Mouse (Mus musculus) neural tube, embryonic 14.5 days (tissue): ENCODE data around the gene Nr2f6. TPM values are rescaled to one million over a fixed set of nuclear protein-coding genes. Genes with fewer than 3 reads are reported as not detected.

Source experiments
- ATAC-seq: fragments of 200-750 bp; cut with Nextera tagmentation; 2 replicates; pipeline ENCODE4 v1.8.0; 2017; ENCODE audit warnings: low read depth, mild to moderate bottlenecking, moderate TSS enrichment, moderate library complexity
- H3K27ac ChIP-seq: fragments of 300-500 bp; sonication (generic); 2 replicates; pipeline ENCODE4 v1.5.1; 2014; ENCODE audit warnings: low read depth, mild to moderate bottlenecking, control low read depth, low read length, moderate library complexity, mixed read lengths
- H3K27me3 ChIP-seq: fragments of 300-500 bp; sonication (generic); 2 replicates; pipeline ENCODE4 v1.6.1; 2014; ENCODE audit warnings: low read length; ENCODE audit not compliant: control insufficient read depth, insufficient read depth
- H3K36me3 ChIP-seq: fragments of 300-500 bp; sonication (generic); 2 replicates; pipeline ENCODE4 v1.6.1; 2014; ENCODE audit warnings: low read length, mixed read lengths; ENCODE audit not compliant: control insufficient read depth, insufficient read depth
- H3K4me1 ChIP-seq: fragments of 300-500 bp; sonication (generic); 2 replicates; pipeline ENCODE4 v1.6.1; 2014; ENCODE audit warnings: low read length; ENCODE audit not compliant: control insufficient read depth, insufficient read depth
- H3K4me2 ChIP-seq: fragments of 300-500 bp; sonication (generic); 2 replicates; pipeline ENCODE4 v1.6.1; 2014; ENCODE audit warnings: mild to moderate bottlenecking, low read depth, low read length, control low read depth
- H3K4me3 ChIP-seq: fragments of 300-500 bp; sonication (generic); 2 replicates; pipeline ENCODE4 v1.5.1; 2014; ENCODE audit warnings: low read depth, low read length, control low read depth, mixed read lengths
- H3K9ac ChIP-seq: fragments of 300-500 bp; sonication (generic); replicated peaks from 2 replicates; pipeline ENCODE4 v1.6.1; 2014; ENCODE audit warnings: low read depth, mild to moderate bottlenecking, control low read depth, low read length, mixed read lengths
- H3K9me3 ChIP-seq: fragments of 300-500 bp; sonication (generic); 2 replicates; pipeline ENCODE4 v1.6.1; 2016; ENCODE audit warnings: low read length; ENCODE audit not compliant: control insufficient read depth
- WGBS: fragments of 180-500 bp; shearing (Covaris S2); extraction: QIAGEN DNeasy Blood & Tissue Kit; methylation state at CpG from one replicate; pipeline ENCODE4 v1.1.7; 2014; 5-methylcytosine and 5-hydroxymethylcytosine counted together
- polyA plus RNA-seq: library from polyadenylated mRNA; unstranded; fragments of >200 nt; fragmentation: Nextera tagmentation; extraction: Ambion mirVana; gene quantifications from 2 replicates; pipeline ENCODE4 v1.2.1, GENCODE M21; 2014

Gene Nr2f6
- polyA plus RNA-seq, 1 experiment from 2014 or later, result 22.3 TPM

GRCm38 (mm10) chr8:71381971-71382961 lies 506 bp upstream of the Nr2f6 start:
- Histone ChIP-seq H3K4me1 (peaks cover 25% of the 10 kb centered on the region), H3K4me3 (peak overlapping the region; percentile 76), H3K27ac (peak overlapping the region; percentile 82), H3K36me3 (no peaks in the 10 kb centered on the region), H3K9ac (peak overlapping the region; percentile 87), H3K27me3 (no peaks in the 10 kb centered on the region; the same call in 1 of the 2 replicates), H3K4me2 (peak overlapping the region; percentile 100), H3K9me3 (no peaks in the 10 kb centered on the region)
- ATAC-seq, result peak; percentile 77
- WGBS, result 2% methylated on average over 67 of the region's 80 CpGs

DNA sequence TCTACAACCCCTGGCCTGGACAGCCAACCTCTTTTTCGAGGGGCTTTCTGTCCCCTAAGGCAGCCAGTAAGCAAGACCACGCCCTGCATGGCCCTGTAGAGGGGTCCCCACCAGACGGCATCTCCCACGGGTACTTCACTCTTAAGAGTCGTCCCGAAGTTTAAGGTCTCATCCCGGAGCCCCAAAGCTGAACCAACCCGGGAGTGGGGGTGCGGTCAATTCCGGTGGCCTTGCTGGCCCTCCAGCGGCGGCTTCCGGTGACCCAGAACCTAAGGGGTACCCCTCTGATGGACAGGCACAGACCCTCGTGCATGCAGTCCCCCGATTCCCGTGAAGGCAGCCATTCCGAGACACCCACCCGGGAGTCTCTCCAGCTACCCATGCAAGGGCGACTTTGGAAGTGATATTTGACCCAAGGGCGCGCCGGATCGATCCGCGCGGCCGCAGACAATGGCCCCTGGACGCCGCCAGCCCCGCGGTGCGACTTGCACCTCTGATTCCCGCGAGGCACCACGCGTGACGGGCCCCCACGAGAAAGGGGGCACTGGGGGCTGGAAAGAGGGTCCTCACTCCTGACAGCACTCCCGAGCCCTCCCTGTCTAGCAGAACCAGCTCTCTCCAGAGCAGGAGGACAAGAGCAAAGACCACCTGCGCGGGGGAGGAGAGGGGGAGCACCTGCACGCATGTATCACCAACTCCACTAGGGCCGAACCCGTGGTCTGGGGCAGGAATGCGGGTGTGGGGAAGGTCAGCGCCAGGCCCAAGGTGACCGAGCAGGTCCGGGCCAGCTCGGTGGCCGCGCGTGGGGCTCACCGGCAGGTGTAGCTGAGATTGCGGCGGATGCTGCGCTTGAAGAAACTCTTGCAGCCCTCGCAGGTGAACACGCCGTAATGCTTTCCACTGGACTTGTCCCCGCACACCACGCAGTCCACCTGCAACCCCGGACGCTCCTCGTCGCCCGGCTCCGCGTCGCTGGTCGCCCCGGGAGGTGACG lies 1.3 kb downstream of the Nr2f6 start:
- H3K4me3 ChIP-seq, result peak overlapping the region; percentile 76
- no peaks in the 10 kb centered on the region for H3K9me3 ChIP-seq
- WGBS, result 1% methylated on average over 68 of the region's 72 CpGs
- peak overlapping the region; percentile 100 for H3K4me2 ChIP-seq
- H3K27me3 ChIP-seq, result no peaks in the 10 kb centered on the region; the same call in 1 of the 2 replicates
- no peak overlapping the region for H3K27ac ChIP-seq
- no peaks in the 10 kb centered on the region for H3K36me3 ChIP-seq
- ATAC-seq, result no peak
- peaks cover 37% of the 10 kb centered on the region for H3K4me1 ChIP-seq
- peak overlapping the region; percentile 87 for H3K9ac ChIP-seq

DNA sequence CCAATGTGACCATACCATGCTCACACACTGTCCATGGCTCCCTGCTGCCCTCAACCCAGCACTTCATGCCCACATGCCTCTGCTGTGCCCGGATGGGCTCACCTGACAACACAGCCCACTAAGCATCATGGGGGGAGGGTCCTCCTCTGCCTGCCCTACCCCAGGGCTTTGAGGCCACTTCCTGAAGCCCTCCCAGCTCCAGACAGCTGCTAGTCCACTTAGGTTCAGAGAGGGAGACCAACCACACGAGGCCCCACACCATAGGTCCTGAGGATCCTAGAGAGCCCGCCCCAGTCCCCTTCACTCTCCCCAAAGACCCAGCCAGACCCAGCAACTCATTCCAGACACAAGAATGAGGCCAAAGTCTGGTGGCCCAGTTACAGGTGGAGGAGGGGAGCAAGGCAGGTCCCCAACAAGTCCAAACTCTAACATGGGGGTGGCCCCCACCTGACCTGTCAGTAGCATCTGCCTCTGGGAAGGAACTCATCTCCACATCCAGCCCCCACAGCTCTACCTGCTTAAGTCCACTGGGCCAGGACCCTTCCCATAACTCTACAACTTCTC lies 2.2 kb downstream of the Nr2f6 start:
- Histone ChIP-seq H3K4me1 (peaks cover 41% of the 10 kb centered on the region), H3K27me3 (no peaks in the 10 kb centered on the region; the same call in 1 of the 2 replicates), H3K27ac (no peak overlapping the region), H3K4me3 (peak overlapping the region; percentile 76), H3K9ac (peak overlapping the region; percentile 87; the same call in 1 of the 2 replicates), H3K4me2 (peak overlapping the region; percentile 100), H3K9me3 (no peaks in the 10 kb centered on the region), H3K36me3 (peaks cover under 1% of the 10 kb centered on the region; the same call in 1 of the 2 replicates)
- 41% methylated on average over 3 of the region's 3 CpGs for WGBS
- no peak for ATAC-seq

DNA sequence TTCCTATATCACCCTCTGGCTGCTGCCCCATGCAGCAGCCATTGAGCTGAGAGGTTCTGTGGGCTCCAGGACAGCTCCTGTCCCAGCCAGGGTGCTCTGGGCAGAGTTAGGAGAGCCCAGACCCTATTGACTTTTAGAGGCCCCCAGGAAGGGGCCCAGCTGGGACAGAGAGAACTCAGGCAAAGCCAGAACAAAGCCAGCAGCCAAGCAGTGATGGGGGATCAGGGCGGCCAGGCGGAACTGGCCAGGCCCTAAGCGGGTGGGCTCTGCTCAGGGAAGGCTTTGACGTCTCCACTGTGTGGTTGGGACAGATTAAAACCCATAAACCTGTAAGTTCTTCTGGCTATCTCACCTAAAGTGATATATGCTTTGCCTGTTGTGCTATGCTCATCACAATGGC lies 2.8 kb downstream of the Nr2f6 start:
- 18% methylated on average over 4 of the region's 4 CpGs for WGBS
- no peak overlapping the region for H3K27ac ChIP-seq
- H3K9me3 ChIP-seq, result no peaks in the 10 kb centered on the region
- peaks cover 41% of the 10 kb centered on the region for H3K4me1 ChIP-seq
- H3K4me3 ChIP-seq, result no peak overlapping the region
- H3K4me2 ChIP-seq, result peak overlapping the region; percentile 100
- H3K27me3 ChIP-seq, result no peaks in the 10 kb centered on the region; the same call in 1 of the 2 replicates
- ATAC-seq, result no peak
- peaks cover 6% of the 10 kb centered on the region; the same call in 1 of the 2 replicates for H3K36me3 ChIP-seq
- H3K9ac ChIP-seq, result no peak overlapping the region

DNA sequence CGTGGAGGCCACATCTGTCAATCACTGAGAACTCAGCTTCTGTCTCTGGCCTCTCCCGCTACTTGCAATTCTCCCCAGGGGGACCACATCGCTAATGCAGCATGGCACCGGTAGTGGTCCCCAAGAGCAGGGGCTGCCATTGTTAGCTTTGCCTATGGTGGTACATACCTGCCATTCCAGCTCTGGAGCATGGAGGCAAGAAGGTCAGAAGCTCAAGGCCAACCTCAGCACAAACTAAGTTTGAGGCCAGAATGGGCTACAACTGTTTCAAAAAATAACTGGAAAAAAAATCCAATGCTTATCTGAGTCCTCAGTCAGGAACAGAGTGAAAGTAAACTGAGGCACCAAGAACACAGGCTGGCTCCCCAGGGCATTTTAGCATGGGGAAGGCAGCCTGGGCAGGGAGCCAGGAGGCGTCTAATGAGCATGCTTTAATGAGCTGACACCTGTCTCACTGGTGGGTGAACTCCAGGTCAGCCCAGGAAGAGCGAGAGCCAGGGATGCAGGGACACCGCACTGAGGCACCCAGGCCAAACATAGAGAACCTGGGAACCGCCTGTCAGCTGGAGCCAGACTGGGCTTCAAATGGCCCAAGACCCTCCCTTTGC lies 5.2 kb downstream of the Nr2f6 start:
- no peak for ATAC-seq
- Histone ChIP-seq H3K4me3 (peak overlapping the region; percentile 32), H3K27me3 (no peaks in the 10 kb centered on the region; the same call in 1 of the 2 replicates), H3K9me3 (no peaks in the 10 kb centered on the region), H3K9ac (peak overlapping the region; percentile 63; the same call in 1 of the 2 replicates), H3K4me1 (peaks cover 41% of the 10 kb centered on the region), H3K27ac (peak overlapping the region; percentile 64), H3K36me3 (peaks cover 9% of the 10 kb centered on the region; the same call in 1 of the 2 replicates), H3K4me2 (peak overlapping the region; percentile 65)
- WGBS, result 29% methylated on average over 8 of the region's 8 CpGs

DNA sequence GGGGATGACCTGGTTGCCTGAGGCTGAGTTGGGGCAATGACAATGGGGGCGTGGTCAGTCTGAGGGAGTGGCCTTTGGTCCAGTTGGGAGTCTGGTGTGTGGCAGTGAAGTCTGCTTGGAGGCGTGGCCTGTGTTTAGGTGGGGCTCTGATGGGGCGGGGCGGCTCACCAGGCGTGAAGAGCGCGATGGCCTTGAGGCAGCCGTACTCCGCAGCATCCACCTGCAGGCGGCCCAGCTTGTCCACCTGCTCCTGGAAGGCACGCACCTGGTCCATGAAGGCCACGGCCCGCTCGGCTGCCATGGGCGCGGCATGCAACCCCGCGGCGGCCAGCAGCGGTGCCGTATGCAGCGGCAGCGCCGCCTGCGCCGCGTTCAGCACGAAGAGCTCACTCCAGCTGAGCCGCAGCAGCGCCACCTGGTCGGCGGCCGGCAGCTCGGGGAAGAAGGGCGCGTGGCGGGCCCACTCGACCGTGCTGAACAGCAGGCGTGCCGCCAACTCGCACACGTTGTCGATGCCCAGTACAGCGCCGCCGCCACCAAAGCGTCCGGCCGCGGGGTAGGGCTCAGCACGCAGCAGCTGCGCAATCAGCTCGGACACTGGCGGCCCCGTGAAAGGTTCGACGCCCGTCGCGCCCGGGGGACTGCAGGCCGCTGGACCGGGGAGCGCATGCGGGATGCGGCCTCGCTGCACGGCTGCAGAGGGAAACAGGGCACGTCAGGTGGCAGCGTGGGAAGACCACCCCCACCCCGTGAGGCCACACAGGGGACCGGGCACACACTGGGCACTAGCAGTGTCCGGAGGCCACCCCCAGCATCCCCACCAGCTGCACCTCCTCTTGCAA lies 6.0 kb downstream of the Nr2f6 start:
- Histone ChIP-seq H3K27me3 (no peaks in the 10 kb centered on the region), H3K4me2 (peak overlapping the region; percentile 65), H3K27ac (peak overlapping the region; percentile 64), H3K9ac (peak overlapping the region; percentile 63), H3K9me3 (no peaks in the 10 kb centered on the region), H3K4me3 (peak overlapping the region; percentile 32), H3K36me3 (peaks cover 9% of the 10 kb centered on the region; the same call in 1 of the 2 replicates), H3K4me1 (peaks cover 41% of the 10 kb centered on the region)
- ATAC-seq, result peak; percentile 4; the same call in 1 of the 2 replicates
- 8% methylated on average over 70 of the region's 74 CpGs for WGBS

DNA sequence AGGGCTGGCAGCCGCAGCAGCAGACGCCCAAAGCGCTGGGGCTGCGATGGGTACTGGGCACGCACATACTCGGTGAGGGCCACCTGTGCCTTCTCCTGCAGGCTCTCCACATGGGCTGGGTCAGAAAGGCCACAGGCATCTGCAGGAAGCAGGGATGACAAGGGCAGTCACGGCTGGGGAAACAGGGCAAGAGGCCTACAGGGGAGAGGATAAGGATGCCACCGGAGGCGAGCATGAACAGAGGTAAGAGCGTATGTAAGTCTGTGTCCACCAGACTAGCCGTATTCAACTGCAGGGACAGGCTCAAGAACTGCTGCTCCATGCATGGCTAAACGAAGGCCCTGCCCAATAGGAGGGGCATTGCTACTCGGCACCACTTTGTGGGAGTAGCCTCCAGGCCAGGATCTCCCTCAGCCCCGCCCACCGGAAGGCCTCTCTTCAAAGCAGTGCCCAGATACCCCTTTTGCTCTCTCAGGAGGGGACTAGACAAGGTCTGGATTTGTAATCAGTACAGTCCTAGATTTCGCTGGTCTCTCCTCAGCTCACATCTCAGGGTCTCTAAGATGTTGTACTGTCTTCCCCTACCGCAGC lies 7.0 kb downstream of the Nr2f6 start:
- no peak for ATAC-seq
- Histone ChIP-seq H3K36me3 (peaks cover 9% of the 10 kb centered on the region; the same call in 1 of the 2 replicates), H3K27ac (no peak overlapping the region; the same call in 1 of the 2 replicates), H3K9ac (0 out of 2 replicates have a peak overlapping the region, but pooled peaks have one; percentile 28), H3K27me3 (no peaks in the 10 kb centered on the region), H3K4me1 (peaks cover 33% of the 10 kb centered on the region), H3K4me3 (no peak overlapping the region), H3K9me3 (no peaks in the 10 kb centered on the region), H3K4me2 (no peak overlapping the region)
- WGBS, result 82% methylated on average over 17 of the region's 17 CpGs
